Mouse (Mus musculus) frontal cortex, postnatal 10 days (tissue): ENCODE data around the gene Erc2.
A peak's percentile ranks its signal among the peaks of the same experiment; 100 is the strongest.

Experiments used
- DNase-seq, 2 experiments: peaks; one replicate each; pipeline ENCODE4 v3.0.0; 2022; ENCODE audit warnings: low spot score in 2 of 2, mixed read lengths in 1 of 2

The Erc2 gene

DNA sequence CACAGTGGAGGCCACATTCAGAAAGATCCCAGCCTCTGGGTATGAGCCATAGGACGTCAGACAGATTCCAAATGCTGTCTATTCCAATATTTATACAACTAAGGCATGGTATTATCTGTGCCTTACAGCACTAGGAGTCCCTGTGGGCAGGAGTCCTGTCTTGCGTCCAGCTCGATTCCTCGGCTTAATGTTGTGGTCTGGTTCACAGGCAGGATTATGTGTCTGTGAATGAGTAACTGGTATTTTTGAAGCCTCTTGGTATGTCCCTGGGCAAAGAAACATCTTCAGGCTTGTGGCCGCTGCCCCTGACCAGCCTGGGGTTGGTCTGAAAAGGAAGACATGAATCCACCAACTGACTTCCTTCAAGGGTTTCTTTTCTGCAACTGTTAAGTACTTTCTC is 153.1 kb downstream of the Erc2 start:
- DNase-seq: no peak

DNA sequence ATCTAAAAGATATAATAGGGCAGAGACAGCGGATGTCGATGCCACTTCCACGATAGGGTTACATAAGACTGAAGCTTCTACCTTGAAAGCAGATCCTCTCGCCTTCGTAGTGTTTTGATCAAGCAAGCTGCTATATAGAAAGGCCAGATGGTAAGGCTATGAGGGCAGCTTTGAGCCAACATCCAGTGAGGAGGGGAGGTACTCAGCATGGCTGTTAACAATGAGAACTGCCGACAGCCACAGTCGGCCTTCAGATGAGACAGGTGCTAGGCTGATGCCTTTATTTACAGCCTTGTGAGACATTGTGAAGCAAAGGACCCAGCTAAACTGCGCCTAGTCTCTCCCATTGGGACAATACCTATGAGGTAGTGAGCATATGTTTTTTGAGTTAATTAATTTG is 156.3 kb downstream of the Erc2 start:
- no peak for DNase-seq

DNA sequence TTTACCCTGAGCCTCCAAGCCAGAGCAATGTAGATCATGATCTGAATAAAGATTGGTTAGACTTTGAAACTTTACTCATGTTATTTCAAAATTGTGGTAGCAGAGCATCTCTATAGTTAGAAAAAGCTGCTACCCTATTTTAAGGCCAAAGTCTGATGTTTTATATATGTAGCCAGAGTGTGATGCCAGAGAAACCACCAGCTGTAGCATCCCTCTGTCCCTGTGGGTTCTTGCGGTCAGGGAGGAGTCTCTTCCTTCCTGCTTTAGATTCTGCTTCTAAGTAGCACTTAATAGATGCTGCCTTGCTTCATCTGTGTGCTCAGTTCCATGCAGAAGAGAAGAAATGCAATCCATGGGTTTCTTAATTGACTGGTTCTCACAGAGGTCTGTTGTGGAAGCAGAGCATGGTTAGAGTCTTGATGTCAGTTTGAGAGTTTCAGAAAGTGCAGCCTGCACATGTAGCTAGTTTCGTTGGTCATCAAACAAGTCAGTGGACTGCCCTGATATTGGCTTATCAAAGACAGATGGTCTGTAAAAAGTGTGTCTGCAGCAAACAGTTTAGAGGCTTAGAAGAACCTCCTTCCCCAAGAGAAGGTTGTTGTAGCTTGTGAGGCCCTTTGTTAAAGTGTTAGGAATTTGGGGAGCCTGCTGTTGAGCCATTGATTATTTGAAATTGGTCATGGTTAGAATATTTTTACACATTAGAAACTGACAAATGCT is 156.9 kb downstream of the Erc2 start:
- no peak for DNase-seq

DNA sequence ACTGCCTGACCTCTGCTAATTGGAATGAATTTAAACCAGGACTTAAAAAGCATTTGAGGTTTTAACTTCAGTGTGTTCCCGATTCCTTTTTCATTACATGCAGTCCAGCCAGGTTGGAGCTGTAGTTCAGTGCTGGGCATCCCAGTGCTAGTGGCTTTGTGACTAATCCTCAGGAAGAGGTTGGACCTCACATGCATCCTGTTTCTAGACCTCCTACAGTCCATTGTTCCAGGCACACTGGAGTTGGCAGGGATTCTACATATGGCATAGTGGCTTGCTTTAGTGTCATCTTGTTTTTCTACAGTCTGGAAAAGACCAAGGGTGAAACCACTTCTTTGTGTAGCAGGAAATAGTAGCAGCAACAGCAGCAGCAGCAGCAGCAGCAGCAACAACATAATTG is 159.0 kb downstream of the Erc2 start:
- no peak for DNase-seq

DNA sequence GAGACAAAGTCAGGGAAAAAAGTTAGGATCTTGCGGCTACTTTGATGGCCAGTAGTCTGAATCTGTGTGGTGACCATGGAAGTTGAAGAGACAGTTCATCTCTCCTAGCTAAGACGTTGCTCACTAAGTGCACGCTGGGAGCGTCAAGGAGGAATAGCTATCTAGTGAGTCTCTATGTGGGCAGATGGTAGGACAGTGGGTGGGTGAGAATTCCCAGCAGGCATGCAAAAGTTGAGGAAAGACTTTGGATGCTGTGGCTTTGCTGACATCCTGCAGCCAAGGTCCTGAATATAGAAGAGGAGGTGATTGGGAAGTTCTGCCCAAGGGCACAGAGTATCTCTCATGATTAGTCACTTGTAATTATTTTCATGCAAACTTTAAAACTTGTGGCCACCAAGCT is 162.6 kb downstream of the Erc2 start:
- no peak for DNase-seq

DNA sequence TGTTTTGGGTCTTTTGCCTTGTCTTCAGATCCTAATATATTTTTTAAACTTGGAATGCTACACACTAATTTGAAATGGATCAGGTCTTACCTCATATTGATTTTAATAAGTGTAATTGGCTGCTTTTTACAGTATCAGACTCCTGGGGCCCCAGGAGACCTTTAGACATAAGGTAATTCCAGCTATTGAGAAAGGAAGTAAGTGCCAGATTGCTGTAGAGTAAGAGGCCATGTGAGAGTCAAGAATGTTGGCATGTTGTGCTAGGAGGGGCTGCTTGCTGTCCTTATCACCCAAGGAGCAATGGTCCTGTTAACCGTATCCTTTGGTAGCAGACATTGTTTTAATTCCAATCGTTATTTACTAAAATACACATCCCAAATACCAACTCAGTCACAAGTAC is 163.3 kb downstream of the Erc2 start:
- no peak for DNase-seq

DNA sequence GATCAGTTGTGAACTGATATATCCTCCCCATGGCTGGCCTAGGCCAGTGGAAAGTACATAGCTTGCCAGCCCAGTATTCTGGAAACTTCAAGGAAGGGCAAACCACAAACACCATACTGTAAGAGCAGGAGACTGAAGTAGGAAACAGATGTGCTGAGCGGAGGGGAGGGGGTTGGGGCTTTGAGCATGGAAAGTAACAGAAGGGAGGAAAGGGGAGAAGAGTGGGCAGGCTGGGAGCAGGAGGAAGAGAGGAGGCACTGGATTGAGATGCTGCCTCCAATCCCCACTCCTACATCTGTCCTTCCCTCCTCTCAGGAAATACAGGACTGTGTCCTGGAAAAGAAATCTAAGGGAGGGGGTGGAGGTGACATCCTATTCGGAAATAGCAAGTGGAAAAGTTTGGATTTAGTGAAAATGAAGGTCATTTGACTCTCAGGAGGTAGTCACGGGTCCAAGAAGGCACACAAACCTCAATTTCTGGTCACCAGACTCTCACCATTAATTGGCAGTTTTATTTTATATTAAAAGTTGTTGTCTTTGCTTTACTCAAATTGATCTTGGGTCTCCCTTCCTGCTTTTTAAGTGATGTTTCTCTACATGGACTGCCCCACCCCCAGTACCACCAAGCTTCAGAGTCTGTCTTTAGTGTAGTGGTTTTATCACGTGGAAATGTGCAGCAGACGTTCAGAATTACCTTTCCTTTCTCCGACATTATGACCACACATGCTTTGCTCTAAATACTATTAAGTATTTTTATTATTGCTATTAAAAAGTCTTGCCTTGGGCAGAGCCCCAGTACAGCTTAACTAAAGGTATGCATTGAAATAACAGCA is 167.1 kb downstream of the Erc2 start:
- DNase-seq: no peak

DNA sequence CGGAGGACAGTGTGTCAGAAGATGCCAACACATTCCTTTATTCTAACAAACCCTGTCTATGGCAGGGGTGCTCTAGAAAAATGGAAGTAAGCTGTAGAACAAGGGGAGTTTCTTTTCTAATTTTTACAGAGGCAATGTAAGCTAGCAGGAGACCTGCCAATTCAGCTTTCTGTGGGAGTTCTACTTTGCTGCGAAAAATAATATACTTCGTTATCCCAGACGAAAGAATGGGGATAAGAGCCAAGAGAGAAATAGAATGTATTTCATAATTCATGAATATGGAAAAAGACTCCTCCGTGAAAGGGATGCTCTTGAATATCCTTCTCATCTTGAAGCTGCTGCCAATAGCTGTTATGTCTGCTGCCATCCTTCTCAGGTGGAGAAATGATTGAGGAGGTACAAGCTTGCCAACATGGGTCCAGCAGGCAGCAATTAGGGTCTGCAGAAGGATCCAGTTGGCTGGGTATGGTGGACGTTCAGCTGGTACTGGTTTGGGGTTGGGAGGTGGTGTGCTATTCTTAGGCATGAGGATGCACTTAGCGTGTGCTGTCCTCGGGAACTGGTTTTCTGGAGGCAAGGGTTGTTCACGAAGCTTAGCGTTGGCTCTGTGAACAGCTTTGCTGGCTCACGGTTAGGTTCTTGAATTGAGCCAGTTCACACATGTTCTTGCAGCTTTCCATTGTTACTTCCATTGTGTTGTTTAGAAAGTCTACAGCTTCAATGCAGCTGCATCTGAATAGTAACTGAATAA is 176.1 kb downstream of the Erc2 start:
- no peak for DNase-seq

DNA sequence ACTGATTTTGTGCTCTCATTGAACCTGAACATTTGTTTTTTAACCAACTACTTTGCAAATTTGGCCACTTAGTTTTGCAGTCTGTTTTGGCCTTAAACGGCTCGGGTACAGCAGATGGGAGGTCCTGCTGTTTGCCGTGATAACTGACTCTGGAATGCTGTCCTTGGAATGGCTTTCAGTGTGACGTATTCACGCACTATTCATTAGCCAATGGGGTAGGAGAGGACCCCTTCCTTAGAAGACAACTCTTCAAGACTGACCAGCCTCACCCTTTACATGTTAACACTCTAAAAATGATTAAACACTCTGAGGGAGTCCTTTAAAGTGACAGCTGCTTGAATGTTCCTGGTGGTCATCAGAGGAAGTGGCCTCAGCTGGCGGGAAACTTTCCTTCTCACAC is 178.5 kb downstream of the Erc2 start:
- DNase-seq: no peak

DNA sequence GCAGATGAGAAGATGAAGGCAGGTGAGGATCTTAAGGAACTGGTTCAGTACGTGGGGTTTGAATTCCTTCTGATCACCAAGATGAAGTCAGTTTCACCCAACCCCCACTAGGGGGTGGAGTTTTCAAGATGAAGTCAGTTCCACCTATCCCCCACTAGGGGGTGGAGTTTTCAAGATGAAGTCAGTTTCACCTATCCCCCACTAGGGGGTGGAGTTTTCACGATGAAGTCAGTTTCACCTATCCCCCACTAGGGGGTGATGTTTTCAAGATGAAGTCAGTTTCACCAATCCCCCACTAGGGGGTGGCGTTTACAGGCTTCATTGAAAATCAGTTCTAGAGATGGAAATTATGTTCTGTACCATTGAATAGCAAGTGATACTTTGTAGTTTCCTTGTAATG is 181.7 kb downstream of the Erc2 start:
- DNase-seq: no peak

DNA sequence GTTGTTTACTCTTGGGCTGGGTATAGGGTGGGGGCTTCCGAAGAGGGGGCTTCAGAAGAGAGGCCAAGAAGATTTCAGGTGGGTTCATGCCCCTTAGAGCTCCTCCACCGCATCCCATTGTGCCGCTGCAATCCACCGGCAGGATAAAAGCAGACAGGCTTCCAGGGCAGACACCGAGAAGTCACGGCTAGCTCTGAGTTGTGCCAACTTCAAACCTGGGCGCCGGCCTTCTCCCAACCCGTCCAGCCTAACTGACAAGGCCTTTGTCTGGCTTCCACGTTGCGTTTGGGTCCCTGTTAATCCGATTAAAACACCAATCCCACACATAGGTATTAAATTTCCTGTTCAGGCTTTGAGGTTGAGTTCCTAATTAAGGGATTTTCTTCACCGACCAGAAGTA is 182.8 kb downstream of the Erc2 start:
- DNase-seq: no peak

DNA sequence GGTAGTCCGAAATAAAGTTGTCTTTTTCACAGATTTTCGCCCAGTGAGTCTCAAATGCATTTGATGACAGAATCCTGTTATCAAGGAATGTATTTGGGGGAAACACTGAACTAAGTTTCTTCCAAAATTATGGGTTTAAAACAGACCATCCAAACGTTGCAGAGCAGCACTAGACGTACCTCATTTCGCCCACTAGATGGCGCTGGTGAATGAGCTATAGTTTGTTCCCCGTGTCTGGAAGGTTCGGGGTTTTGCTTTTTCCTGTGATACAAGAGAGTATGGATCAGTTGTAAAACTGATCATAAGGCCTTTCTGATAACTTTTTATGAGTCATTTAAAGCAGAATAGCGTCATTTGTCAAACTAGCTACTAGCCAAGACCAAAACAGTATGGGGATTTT is 185.9 kb downstream of the Erc2 start:
- DNase-seq: peak in 1 of 2 experiments; percentile 56

DNA sequence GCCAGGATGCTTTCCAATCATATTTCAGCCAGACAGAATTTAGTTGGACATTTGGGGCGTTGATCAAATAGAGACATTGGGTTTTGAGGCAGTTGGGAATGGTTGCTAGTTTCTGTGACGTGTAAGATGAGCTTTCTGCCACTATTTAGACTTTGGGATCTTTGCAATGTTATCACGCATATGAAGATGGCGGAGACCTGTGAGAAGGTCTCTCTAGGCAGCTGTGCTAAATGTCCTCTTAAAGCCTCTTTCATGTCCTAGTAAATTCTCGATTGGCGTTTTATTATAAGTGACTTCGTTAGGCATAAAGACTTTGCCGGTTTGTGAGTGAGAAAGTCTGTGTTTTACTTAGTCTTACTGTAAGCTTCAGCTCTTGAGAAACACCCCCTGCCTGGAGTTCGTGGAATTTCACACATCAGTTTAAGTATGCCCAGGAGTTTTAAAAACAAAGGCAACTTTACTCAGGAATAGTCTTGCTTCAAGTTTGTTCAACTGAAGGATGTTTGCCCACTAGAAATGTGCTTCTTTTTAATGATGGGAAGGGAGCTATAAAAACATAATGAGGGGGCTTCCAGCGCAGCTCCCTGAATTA is 186.4 kb downstream of the Erc2 start:
- DNase-seq: no peak

DNA sequence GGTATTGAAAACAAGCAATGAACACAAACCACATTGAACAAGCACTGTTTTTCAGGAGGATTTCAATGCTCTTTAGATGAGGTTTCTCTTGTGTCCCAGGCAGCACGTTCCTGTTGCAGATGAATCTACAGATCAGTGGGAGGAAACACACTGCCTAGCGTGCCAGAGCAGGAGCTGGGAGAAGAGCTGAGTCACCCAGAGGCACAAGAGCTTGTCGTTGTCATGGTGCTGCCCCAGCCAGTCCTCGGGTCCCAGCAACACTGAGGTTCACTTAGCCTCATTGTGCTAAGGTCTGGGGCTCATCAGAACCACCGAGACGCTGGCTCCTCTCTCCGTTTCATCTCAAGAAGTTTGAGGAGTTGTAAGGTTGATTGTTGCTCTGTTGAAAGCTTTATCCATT is 188.6 kb downstream of the Erc2 start:
- DNase-seq: no peak

DNA sequence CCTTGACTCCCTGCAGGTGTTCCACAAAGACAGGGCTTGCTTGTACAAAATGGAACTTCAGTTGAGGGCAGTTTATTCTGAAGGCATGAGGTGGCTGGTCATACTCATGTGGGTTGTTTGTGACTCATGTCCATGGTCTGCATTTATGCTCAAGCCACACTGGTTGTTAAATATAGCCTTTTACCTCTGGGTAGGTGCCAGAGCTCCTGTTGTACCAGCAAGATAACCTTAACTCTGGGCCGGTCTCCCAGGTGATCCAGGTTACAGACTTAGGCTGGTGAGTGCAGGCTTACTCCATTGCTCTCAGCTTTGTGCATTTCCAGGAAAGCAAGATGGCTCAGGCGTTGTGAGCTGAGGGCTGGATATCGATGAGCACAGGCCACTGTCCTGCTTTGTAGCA is 189.4 kb downstream of the Erc2 start:
- DNase-seq: no peak

DNA sequence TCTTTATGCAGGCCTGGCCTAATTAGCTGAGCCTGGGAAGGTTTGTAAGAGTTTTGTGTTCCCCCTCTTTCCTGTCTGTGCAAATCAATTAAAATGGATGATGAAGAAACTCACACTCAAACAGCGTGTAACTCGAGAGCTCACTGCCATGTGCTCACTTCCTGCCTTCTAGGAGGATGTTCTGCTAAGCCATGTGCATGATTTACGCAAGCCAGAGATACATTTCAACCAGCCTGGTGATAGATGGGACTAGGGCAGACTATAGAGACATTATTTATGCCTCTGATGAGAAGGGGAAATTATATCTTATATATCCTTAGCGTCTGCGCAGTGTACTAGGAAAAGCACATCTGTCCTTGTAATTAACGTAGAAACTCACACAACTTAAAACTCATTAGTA is 193.5 kb downstream of the Erc2 start:
- no peak for DNase-seq

DNA sequence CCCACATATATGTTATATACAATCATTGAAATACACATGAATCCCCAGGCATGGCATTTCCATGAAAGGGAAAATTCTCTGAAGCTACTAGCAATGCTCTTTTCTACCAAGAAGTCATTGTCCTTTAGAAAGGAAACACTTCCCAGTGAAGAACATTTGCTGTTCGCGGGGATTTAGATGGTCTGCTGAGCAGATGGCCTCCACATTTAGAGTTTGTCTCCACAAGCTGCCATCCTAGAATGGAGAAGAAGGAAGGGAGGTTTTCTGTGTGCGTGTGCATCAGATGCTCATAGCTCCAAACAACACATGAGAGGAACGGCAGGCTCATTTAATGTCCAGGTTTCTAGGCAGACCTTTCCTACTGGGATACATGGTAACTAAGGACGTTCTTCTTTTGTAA is 196.8 kb downstream of the Erc2 start:
- no peak for DNase-seq

DNA sequence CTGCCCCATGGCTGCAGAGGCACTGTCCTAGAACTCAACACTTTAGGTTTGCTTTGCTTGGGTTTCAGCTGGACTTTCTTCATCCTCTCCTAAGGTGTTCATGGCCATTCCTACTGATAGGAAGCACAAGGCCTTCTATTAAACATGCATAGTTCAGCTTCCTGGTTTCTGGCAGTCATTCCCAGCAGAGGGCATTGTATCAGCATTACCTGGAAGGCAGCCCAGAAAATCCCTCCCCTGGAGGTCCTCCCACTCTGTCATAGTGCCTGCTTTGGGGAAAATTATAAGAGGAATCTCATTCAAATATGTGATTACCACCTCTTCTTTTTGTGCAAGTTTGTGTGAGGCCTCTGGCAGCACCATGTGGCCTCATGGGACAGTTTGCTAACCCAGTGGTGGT is 199.6 kb downstream of the Erc2 start:
- DNase-seq: no peak

DNA sequence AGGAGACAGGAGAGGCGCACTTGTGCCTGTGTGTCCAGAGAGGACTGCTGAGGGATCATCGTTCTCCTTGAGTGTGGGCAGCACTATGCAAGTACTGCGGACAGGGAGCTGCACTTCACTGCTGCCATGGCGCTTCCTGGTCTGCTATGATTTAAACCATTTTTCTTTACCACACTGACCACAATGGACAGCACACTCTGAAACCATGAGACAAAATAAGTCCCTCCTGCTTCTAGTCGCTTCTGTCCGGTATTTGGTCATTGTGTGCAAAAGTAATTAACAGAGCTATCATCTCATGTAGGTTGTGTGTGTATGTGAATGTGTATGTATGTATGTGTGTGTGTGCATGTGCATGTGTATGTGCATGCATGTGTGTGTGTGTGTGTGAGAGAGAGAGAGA is 200.3 kb downstream of the Erc2 start:
- DNase-seq: no peak

DNA sequence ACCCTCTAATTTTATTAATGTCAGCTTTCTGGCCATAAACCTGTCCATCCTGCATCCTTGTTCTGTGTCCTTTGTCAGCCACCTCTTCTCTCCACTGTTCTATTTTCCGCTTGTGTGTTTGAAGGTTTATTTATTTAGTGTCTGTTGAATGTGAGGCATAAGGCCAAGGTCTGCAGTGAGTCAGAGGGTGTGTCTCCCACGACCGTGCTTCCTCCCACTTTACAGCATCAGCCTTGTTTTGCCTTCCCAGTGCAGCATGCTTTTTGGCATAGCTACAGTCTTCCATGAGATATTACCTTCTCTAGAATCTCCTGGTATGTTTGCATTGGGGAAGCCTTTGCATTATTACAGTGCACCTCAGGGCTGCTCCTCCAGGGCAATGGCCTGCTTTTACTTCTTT is 200.8 kb downstream of the Erc2 start:
- no peak for DNase-seq

DNA sequence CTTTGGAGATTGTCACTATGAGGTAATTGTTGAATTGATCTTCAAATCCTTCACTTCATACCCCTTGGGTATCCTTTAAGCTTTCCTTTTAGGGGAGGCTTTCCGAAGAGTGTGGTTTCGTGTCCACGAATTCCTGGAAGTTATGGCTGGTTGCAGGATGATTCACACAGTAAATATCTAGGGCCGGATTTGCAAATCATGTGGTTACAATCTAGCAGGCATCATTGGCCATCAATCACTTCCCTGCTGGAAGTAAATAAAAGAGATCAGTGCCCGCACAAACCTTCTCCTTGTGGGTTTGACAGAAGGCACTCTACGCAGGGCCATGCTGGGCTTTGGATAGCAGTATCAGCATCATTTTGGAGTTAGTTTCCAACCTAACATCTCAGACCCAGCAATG is 201.7 kb downstream of the Erc2 start:
- no peak for DNase-seq

DNA sequence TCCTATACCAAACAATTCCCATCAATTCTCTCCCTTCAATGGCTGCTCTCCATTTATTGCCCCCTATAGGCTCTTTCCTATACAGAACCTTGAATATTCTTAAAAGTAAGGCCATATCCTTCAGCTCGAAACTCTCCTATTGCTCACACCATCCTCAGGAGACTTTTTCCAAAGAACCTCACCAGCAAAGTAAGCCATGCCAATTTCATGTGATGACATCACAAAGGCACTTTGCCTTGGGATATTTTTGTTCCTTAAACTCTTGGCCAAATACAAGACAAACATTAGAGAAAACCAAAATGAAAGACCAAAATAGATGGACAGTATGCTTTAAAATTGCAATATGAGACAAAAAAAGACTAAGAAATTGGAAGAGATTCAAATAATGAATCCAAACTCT is 204.6 kb downstream of the Erc2 start:
- DNase-seq: no peak
